ENCODE assay signal across 17 mouse cellular contexts in genomic region chr17:31977131-31977530, GRCm38 (mm10). TPM values are rescaled to one million over a fixed set of nuclear protein-coding genes. Genes with fewer than 3 reads are reported as not detected.
"Had no signal": no experiment of that assay in that cellular context is flagged by ENCODE, and none has a peak within 500 bp of the region (broad histone marks: within the 10 kb centered on the region; RNA-seq: fewer than 3 reads in every experiment).

No protein-coding gene starts in this region.

- H3K27me3 ChIP-seq: neural tube, embryonic 13.5 days; neural tube, embryonic 15.5 days; stomach, embryonic 15.5 days had no signal

- H3K27ac ChIP-seq: neural tube, embryonic 13.5 days; neural tube, embryonic 15.5 days; stomach, embryonic 15.5 days; stomach, postnatal 0 days had no signal

- H3K4me3 ChIP-seq: neural tube, embryonic 13.5 days; neural tube, embryonic 15.5 days; stomach, embryonic 15.5 days had no signal

- H3K9me3 ChIP-seq: neural tube, embryonic 13.5 days; neural tube, embryonic 15.5 days; stomach, embryonic 15.5 days had no signal

- H3K36me3 ChIP-seq: neural tube, embryonic 13.5 days; neural tube, embryonic 15.5 days; stomach, embryonic 15.5 days had no signal

- DNase-seq: retina, postnatal 1 day; right cerebral cortex, adult 18-20 months; right cerebral cortex, postnatal 14 days; right cerebral cortex, postnatal 25 days; right cerebral cortex, postnatal 4 days; spleen, adult 18-20 months; thymus, adult 18-20 months; thymus, adult 2 months; thymus, postnatal 14 days; thymus, postnatal 25 days; thymus, postnatal 36 days; thymus, postnatal 4 days had no signal

- H3K4me1 ChIP-seq: neural tube, embryonic 13.5 days; neural tube, embryonic 15.5 days had no signal

RNA-seq across cellular contexts. Expression of gene Hsf2bp, which starts 59.0 kb away (rescaled TPM):
- total RNA-seq: neutrophil, adult 5-6 weeks had no signal
